Mouse (Mus musculus) embryonic facial prominence, embryonic 12.5 days (tissue): ENCODE results near the gene Gm28845. TPM values are rescaled to one million over a fixed set of nuclear protein-coding genes. Genes with fewer than 3 reads are reported as not detected.

Experiments
- ATAC-seq: fragments of 200-750 bp; cut with Nextera tagmentation; 2 replicates; pipeline ENCODE4 v1.8.0; 2017; ENCODE audit not compliant: insufficient number of reproducible peaks, insufficient read depth, low FRiP score, low TSS enrichment
- H3K27ac ChIP-seq: fragments of 300-500 bp; sonication (generic); 2 replicates; pipeline ENCODE4 v1.5.1; 2016; ENCODE audit warnings: mild to moderate bottlenecking
- H3K27me3 ChIP-seq: fragments of 300-500 bp; sonication (generic); 2 replicates; pipeline ENCODE4 v1.6.1; 2016; ENCODE audit warnings: mild to moderate bottlenecking, moderate library complexity
- H3K36me3 ChIP-seq: fragments of 300-500 bp; sonication (generic); 2 replicates; pipeline ENCODE4 v1.6.1; 2016; ENCODE audit warnings: mild to moderate bottlenecking
- H3K4me1 ChIP-seq: fragments of 300-500 bp; sonication (generic); 2 replicates; pipeline ENCODE4 v1.6.1; 2016
- H3K4me2 ChIP-seq: fragments of 300-500 bp; sonication (generic); replicated peaks from 2 replicates; pipeline ENCODE4 v1.6.1; 2016; ENCODE audit warnings: mild to moderate bottlenecking, moderate library complexity
- H3K4me3 ChIP-seq: fragments of 300-500 bp; sonication (generic); 2 replicates; pipeline ENCODE4 v1.5.1; 2016; ENCODE audit warnings: mild to moderate bottlenecking
- H3K9ac ChIP-seq: fragments of 300-500 bp; sonication (generic); 2 replicates; pipeline ENCODE4 v1.6.1; 2016; ENCODE audit warnings: mild to moderate bottlenecking, moderate library complexity
- H3K9me3 ChIP-seq: fragments of 300-500 bp; sonication (generic); 2 replicates; pipeline ENCODE4 v1.6.1; 2016; ENCODE audit warnings: mild to moderate bottlenecking, moderate library complexity
- WGBS: fragments of 180-500 bp; shearing (Covaris S2); methylation state at CpG from one replicate; pipeline ENCODE4 v1.1.7; 2016; 5-methylcytosine and 5-hydroxymethylcytosine counted together
- polyA plus RNA-seq: library from polyadenylated mRNA; unstranded; fragments of >200 nt; fragmentation: Nextera tagmentation; extraction: Ambion mirVana; gene quantifications from 2 replicates; pipeline ENCODE4 v1.2.1, GENCODE M21; 2016

The Gm28845 gene
- polyA plus RNA-seq = not detected in 2 replicates

DNA sequence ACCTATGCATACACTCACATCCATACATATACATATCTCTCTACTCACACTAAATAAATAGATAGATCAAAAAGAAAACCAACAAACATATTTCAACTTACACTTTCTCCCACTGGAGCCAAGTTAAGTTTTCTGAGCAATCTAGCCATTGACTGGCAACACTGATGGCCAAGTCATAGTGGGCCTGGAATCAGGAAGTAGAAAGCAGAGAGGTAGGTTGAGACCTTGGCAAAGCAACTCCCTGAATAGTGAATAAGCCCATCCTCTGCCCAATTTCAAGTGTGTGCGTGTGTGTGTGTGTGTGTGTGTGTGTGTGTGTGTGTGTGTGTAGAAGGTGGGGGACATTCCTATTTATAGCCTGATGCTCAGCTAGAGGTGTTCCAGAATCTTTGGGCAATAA, at the start of gene Gm28845:
Gene Gm28845 (minus strand): TSS at position 121 of the 400 bp plus-strand sequence.
- Histone ChIP-seq H3K4me1 (peaks cover 5% of the 10 kb centered on the region; the same call in 1 of the 2 replicates), H3K4me3 (no peak within 1 kb of the TSS), H3K9ac (no peak within 1 kb of the TSS), H3K27ac (no peak within 1 kb of the TSS), H3K27me3 (no peaks in the 10 kb centered on the region), H3K4me2 (no peak within 1 kb of the TSS), H3K9me3 (no peaks in the 10 kb centered on the region), H3K36me3 (no peaks in the 10 kb centered on the region)
- 85% methylated on average over 1 of the region's 1 CpGs for WGBS
- no peak for ATAC-seq

DNA sequence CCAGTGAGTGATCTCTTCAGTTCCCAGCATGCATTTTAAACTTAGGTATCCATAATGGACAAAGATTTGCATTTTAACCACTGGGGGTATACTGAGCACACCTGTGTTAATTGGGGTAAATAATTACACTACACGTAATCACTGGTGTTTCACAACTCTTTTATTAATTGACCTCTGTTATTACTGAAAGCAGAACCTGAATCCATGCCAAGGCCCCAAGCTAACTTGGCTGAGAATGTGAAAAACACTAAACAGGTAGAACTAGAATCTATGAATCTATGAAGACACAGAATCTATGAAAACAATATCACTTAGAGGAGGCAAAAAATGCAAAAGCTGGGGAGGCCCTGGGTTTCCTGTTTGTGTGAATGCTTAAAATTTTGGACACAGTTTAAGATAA, 48.1 kb upstream of the Gm28845 start:
- Histone ChIP-seq H3K27me3 (no peaks in the 10 kb centered on the region), H3K4me2 (no peak overlapping the region), H3K9ac (no peak overlapping the region), H3K27ac (no peak overlapping the region), H3K9me3 (no peaks in the 10 kb centered on the region), H3K36me3 (peaks cover 80% of the 10 kb centered on the region), H3K4me1 (no peaks in the 10 kb centered on the region), H3K4me3 (no peak overlapping the region)
- 93% methylated on average over 1 of the region's 1 CpGs for WGBS
- no peak for ATAC-seq

DNA sequence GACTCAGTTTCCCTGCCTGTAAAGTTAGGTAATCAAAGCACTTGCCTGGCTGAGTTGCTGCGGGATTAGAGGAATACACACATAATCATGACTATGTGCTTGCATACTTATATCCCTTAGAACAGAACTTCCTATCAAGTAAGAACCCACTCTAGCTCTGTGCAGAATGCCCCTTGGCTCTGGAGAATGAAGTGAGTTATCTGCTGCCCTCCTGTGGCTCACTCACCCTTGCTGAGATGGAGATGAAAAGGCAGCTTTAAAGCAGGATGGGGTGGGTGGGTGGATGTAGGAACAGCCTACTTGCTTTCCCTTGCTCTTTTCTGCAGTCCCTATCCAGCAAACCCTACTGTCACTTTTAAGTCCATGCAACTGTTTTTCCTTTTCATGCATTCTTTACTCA, 42.9 kb upstream of the Gm28845 start:
- ATAC-seq = no peak
- WGBS = 97% methylated on average over 1 of the region's 1 CpGs
- Histone ChIP-seq H3K27ac (no peak overlapping the region), H3K9me3 (no peaks in the 10 kb centered on the region), H3K36me3 (peaks cover 85% of the 10 kb centered on the region), H3K9ac (no peak overlapping the region), H3K4me3 (no peak overlapping the region), H3K27me3 (no peaks in the 10 kb centered on the region), H3K4me1 (no peaks in the 10 kb centered on the region), H3K4me2 (no peak overlapping the region)

DNA sequence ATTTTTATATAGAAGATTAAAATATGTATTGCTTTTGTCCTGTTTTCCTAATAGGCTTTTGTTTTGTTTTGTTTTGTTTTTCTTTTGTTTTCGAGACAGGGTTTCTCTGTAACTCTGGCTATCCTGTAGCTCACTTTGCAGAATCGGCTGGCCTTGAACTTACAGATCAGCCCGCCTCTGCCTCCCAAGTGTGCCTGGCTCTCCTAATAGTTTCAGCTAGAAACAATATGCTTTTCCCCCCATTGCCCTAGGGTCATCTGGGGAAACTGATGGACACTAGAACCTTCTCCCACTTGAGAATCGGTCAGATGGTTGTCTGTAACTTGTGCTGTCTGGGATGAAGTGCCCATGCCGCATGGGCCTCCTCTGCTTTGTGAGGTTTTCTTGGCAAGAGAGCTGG, 36.8 kb upstream of the Gm28845 start:
- no peak for ATAC-seq
- H3K4me3 ChIP-seq = no peak overlapping the region
- 91% methylated on average over 5 of the region's 5 CpGs for WGBS

DNA sequence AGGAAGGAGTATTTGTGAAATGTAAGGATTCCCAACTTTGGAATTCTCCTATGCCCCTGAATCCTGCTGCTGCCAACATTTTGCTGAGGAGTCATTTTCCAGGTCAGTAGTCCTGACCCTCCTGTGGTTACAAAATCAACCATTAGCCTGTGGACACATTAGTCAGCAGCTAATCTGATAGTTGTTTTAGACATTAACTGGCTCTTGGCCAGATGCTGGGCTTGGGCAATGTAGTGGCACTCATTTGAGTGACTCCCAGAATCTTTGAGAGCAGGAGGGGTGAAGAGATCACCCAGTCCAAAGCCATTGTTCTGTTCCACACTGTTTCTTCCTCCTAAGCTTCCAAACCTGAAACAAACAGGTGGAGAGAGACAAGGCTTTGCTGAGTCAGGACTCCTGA, 35.5 kb upstream of the Gm28845 start:
- Histone ChIP-seq H3K4me3 (no peak overlapping the region), H3K27ac (no peak overlapping the region), H3K27me3 (no peaks in the 10 kb centered on the region), H3K9me3 (no peaks in the 10 kb centered on the region), H3K4me2 (no peak overlapping the region), H3K36me3 (peaks cover 21% of the 10 kb centered on the region), H3K4me1 (no peaks in the 10 kb centered on the region), H3K9ac (no peak overlapping the region)
- no peak for ATAC-seq

More for the DNA sequence above, 36.8 kb upstream of the Gm28845 start:
- H3K27me3 ChIP-seq = no peaks in the 10 kb centered on the region
- no peaks in the 10 kb centered on the region for H3K4me1 ChIP-seq
- H3K36me3 ChIP-seq = peaks cover 34% of the 10 kb centered on the region
- H3K4me2 ChIP-seq = no peak overlapping the region
- no peaks in the 10 kb centered on the region for H3K9me3 ChIP-seq
- no peak overlapping the region for H3K9ac ChIP-seq
- H3K27ac ChIP-seq = no peak overlapping the region

DNA sequence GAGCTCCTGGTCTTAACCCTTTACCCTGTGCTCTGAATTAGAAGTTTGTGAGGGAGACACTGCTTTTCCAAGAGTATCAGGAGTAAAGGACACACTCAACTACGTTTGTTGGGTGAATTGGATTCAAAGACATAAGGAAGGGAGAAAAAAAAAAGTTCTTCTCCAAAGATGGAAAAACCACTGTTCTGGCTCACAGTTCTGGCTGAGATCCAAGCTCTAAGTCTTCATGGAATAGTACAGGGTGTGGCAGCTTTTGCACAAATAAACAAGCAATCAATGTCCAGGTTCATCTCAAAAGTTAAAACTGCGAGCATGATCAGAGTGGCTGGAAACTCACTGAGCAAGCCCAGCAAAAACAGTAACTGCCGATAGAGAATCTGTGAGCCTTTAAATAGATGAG, 28.6 kb upstream of the Gm28845 start:
- Histone ChIP-seq H3K4me2 (no peak overlapping the region), H3K9ac (no peak overlapping the region)
- 79% methylated on average over 3 of the region's 3 CpGs for WGBS

DNA sequence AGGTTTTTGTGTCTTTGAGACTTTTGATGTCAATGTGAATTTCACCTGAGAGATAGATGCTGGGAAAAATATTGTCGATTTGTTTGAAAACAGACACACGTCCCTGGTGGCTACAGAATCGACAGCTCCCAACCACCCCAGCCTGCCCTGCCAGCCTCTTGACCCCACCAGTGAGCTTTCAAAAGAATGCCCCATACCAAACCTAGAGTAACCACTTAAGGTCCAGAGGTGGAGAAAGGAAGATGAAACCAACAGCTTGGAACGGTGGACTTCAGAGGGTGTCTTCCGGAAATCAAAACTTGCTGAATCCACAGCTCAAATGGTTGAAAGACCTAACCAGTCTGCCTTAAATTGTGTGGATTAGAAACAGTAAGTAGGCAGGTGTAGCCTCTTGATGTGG, 28.0 kb upstream of the Gm28845 start:
- Histone ChIP-seq H3K4me1 (no peaks in the 10 kb centered on the region), H3K27me3 (no peaks in the 10 kb centered on the region), H3K9me3 (no peaks in the 10 kb centered on the region), H3K27ac (no peak overlapping the region), H3K9ac (no peak overlapping the region), H3K36me3 (no peaks in the 10 kb centered on the region), H3K4me3 (no peak overlapping the region), H3K4me2 (no peak overlapping the region)
- ATAC-seq = no peak
- 93% methylated on average over 5 of the region's 5 CpGs for WGBS

More for the DNA sequence above, 28.6 kb upstream of the Gm28845 start:
- Histone ChIP-seq H3K9me3 (no peaks in the 10 kb centered on the region), H3K4me3 (no peak overlapping the region), H3K36me3 (no peaks in the 10 kb centered on the region), H3K4me1 (no peaks in the 10 kb centered on the region), H3K27ac (no peak overlapping the region), H3K27me3 (no peaks in the 10 kb centered on the region)
- no peak for ATAC-seq

DNA sequence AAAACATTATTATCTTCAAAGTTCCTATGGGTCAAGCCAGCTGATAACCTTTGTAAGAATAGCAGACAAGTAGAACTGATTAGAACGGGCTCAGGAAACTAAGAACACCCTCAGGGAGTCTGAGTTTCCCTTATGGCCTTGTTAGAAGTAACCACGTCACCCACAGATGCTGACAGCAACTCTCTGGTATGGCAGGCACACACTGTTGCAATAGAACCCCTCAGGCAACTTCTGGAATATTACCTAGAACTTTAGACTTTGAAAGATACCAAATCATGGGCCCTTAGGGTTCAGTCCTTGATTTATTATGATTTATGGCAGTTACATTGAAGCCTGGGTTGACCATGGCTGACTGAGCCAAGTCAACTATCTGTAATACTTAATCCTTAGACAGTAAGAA, 27.2 kb upstream of the Gm28845 start:
- no peak overlapping the region for H3K4me2 ChIP-seq
- H3K27me3 ChIP-seq = no peaks in the 10 kb centered on the region
- ATAC-seq = no peak
- H3K9ac ChIP-seq = no peak overlapping the region
- H3K4me3 ChIP-seq = no peak overlapping the region
- no peaks in the 10 kb centered on the region for H3K9me3 ChIP-seq
- H3K36me3 ChIP-seq = no peaks in the 10 kb centered on the region
- no peaks in the 10 kb centered on the region for H3K4me1 ChIP-seq
- WGBS = 54% methylated on average over 2 of the region's 2 CpGs
- H3K27ac ChIP-seq = no peak overlapping the region

DNA sequence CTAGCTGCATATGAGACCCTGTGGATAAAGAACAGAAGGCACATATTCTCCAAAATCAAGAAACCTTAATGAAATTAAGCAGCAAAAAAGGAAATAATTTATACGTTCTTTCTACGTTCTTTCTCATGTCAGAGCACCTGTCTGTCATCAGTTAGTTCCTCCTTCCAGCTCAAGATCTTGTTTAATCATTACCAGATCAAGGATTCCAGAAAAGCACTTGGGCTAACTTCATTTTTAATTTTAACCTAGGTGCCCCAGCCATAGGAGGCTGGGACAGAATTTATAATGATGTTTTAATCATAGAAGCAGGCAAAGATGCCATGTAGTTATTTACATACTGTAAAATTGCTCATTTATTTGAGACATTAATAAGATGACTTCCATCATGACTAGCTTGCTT, 25.4 kb upstream of the Gm28845 start:
- H3K9ac ChIP-seq = no peak overlapping the region
- WGBS = 57% methylated on average over 2 of the region's 2 CpGs

DNA sequence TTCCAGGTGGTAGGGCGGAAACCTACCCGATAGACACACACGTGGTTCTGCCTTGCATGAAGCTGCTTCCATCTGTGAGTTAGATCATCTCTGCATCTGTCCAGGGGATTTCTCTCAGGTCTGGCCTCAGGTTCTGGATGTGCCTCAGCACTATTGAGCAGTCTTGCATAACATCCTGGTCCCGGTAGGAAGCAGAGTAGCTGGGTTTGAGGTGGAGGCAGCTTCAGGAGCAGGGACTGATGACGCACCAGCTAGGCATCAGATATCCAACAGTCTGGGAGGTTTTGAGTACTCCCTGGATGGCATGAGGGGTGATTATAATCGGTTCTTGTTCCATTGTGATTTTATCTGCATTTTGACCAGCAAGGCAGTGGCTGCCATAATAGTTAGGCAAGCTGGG, 18.2 kb upstream of the Gm28845 start:
- H3K4me3 ChIP-seq = no peak overlapping the region
- WGBS = 84% methylated on average over 6 of the region's 6 CpGs
- H3K4me1 ChIP-seq = no peaks in the 10 kb centered on the region
- H3K9me3 ChIP-seq = no peaks in the 10 kb centered on the region
- no peak overlapping the region for H3K9ac ChIP-seq
- no peak overlapping the region for H3K27ac ChIP-seq
- ATAC-seq = no peak
- no peak overlapping the region for H3K4me2 ChIP-seq
- H3K36me3 ChIP-seq = no peaks in the 10 kb centered on the region
- no peaks in the 10 kb centered on the region for H3K27me3 ChIP-seq

More for the DNA sequence above, 25.4 kb upstream of the Gm28845 start:
- no peaks in the 10 kb centered on the region for H3K9me3 ChIP-seq
- H3K27ac ChIP-seq = no peak overlapping the region
- H3K36me3 ChIP-seq = no peaks in the 10 kb centered on the region
- H3K4me2 ChIP-seq = no peak overlapping the region
- no peaks in the 10 kb centered on the region for H3K27me3 ChIP-seq
- no peak for ATAC-seq
- no peak overlapping the region for H3K4me3 ChIP-seq
- no peaks in the 10 kb centered on the region for H3K4me1 ChIP-seq

DNA sequence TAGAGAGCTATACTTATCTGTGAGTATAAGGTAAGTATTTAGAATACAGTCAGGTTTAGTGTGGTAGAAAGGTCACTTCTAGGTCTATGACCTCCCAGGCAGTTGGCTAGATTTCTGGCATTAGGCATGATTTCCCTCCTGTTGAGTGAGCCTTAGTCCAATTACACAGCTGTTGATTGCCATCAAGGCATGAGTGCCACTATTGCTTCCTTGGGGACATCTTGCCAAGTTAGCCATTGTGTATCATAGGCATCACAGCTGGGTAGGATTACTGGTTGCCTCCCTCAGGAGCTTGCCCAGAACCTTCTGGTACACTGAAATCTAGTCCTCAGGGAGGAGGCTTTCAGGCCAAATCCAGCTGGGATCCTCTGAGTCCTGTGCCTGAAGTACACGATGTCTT, 13.5 kb upstream of the Gm28845 start:
- no peaks in the 10 kb centered on the region for H3K4me1 ChIP-seq
- H3K36me3 ChIP-seq = no peaks in the 10 kb centered on the region
- H3K4me2 ChIP-seq = no peak overlapping the region
- WGBS = 74% methylated on average over 1 of the region's 1 CpGs
- H3K9ac ChIP-seq = no peak overlapping the region
- H3K27me3 ChIP-seq = no peaks in the 10 kb centered on the region
- no peaks in the 10 kb centered on the region for H3K9me3 ChIP-seq
- no peak for ATAC-seq
- H3K27ac ChIP-seq = no peak overlapping the region
- H3K4me3 ChIP-seq = no peak overlapping the region

DNA sequence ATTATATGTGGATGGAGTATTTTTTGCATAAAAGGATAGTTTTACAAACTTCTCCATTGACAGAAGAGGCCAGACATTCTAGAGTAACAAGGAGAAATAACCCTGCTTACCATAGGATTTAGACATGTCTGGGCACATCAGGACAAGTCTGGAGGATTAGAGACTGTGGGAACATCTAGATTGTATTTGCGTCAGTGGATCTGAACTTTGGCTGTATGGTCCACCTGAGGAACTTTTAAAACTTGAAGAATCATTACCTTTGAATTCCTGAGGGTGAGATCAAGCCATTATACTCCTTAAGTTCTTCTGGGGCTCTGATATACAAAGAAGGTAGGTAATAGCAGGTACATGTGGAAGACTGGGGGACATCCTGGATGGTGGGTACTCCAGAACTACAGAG, 12.3 kb upstream of the Gm28845 start:
- Histone ChIP-seq H3K27ac (no peak overlapping the region), H3K27me3 (no peaks in the 10 kb centered on the region), H3K4me2 (no peak overlapping the region), H3K9ac (no peak overlapping the region), H3K9me3 (no peaks in the 10 kb centered on the region), H3K4me1 (no peaks in the 10 kb centered on the region), H3K36me3 (no peaks in the 10 kb centered on the region), H3K4me3 (no peak overlapping the region)
- ATAC-seq = no peak
- 93% methylated on average over 1 of the region's 1 CpGs for WGBS

DNA sequence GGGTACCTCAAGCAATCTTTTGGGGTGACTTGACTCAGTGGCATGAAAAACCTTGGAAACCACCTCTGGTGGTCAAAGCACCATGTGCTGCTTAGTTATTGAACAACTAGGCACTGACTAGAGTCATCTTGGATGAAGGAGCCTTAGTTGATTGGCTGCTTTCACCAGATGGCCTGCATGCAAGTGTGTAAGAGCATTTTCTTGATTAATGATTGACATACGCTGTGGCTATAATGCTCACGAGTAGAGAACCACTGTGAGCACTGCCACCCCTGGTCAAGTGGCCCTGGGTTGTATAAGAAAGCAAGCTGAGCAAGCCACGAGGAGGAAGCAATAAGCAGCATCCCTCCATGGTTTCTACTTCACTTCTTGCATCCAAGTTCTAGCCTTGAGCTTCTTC, 10.9 kb upstream of the Gm28845 start:
- Histone ChIP-seq H3K4me3 (no peak overlapping the region), H3K9me3 (no peaks in the 10 kb centered on the region), H3K4me2 (no peak overlapping the region), H3K9ac (no peak overlapping the region), H3K27me3 (no peaks in the 10 kb centered on the region), H3K36me3 (no peaks in the 10 kb centered on the region), H3K4me1 (no peaks in the 10 kb centered on the region), H3K27ac (no peak overlapping the region)
- no peak for ATAC-seq
- 77% methylated on average over 3 of the region's 3 CpGs for WGBS
